Mouse (Mus musculus): ENCODE measurements around the gene Scyl2. TPM values are rescaled to one million over a fixed set of nuclear protein-coding genes. Genes with fewer than 3 reads are reported as not detected.
"Not testable (repeated sequence)": the region's sequence is repeated elsewhere in the genome, so short reads cannot be mapped to it uniquely, and the experiment has no call there.

Gene Scyl2
- polyA plus RNA-seq (2012; rRNA removed) = 13.7 and 22.2 TPM in 2 replicates

DNA sequence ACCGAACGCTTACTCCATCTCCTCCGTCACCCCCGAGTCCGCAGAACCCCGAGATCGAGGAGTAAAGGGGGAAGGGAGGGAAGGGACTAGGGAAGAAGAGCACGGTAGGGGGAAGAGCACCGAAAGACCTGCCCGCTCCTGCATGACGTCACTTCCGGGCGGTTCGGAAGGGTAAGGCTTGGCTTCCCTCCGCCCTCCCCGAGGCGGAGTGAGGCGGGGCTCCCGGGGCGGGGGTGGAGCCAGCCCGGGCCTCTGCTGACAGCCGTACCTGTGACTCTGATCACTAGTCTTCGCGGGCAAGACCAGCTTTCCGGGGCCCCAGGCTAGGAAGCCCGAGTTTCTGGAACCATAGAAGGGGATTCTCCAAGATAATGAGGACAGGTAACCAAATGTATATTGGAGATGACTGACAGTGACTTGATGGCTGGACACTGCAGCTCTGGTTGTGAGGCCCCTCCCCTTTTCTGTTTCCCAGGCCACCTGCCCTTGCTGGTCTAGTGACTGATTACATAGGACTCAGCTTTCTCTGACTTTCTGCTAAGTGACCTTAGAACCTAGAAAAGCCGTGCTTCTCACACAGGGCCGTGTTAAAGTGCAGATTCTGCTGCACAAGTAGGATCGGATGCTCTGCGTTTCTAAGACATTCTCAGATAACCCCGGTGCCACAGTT is at the start of gene Scyl2:
Gene Scyl2, minus strand, starts transcription at position 147 of the 670 bp plus-strand sequence.
- DNase-seq (ENCODE audit: low read depth, low spot score) = peak; percentile 98
- WGBS = 3% methylated on average over 31 of the region's 31 CpGs

DNA sequence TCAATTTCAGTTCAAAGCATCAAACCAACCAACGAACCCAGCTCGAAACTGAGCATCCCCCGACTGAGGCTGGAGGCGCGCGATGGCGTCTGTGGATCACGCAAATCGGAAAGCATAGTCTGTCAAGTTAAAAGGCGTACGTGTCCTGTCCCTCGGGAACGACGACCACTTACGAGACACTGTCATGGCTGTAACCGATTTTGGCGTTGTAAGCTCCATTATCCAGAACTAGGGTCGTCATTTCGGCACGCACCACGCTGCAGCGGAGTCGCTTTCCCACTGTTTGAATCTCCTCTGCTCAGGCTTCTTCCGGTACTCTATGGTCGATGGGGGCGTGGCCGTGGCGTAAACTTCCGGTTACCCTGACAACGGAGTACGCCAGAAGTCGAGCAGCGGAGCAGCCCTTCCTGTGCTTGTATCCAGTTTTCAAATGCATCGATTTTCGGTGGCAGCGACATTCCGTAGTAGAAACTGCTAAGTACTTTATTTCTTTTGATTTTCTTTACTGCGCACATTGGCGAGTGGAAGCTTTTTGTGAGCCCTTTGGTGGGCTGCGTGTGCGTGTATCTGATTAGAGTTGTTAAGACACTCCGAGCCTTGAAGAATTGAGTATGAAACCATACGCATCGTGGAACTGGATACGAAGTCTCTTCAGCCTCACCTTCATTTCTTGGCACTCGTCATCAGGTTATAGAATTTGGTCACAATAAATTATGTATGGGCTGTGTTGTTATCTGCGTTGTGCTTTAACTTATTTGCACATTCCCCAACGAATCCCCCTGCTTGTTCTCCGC is 46.1 kb upstream of the Scyl2 start, which contains the start of gene Actr6:
Gene Actr6, minus strand, starts transcription at position 295 of the 794 bp plus-strand sequence.
- peak; percentile 87 for DNase-seq (ENCODE audit: low read depth, low spot score)
- WGBS = under 1% methylated on average over 49 of the region's 49 CpGs

DNA sequence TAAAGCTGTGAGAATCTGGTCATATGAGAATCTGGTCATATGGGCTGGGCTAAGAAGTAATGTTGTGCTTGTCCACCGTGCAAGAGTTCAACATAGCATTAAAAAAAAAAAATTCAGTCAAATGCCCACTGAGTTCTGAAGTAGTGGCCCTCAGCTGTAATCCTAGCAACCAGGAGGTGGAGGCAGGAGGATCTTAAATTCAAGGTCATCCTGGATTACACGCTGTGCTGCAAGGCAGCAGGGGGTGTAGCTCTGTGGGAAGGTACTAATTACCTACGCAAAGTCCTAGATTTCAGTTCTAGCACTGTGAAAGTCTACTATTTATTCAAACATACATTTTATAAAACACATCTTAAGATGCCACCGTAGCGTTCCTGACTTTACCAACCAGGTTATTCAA is 45.3 kb upstream of the Scyl2 start:
- WGBS = 5% methylated on average over 5 of the region's 5 CpGs
- DNase-seq (ENCODE audit: low read depth, low spot score) = no peak

DNA sequence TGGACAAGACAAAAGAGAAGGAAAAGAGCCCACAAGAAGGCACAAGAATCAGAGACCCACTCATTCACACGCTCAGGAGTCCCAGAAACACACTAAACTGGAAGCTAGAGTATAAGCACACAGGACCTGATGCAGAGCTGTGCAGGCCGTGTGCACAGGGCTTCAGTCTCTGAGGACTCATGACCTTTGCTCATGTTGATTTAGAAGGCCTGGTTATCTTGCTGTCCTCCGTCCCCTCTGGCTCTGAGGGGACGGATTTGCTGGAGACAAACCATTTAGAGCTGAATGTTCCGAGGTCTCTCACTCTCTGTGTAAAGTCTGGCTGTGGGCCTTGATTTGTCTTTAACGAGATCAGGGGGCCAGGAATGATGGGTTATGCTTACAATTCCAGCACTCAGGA is 44.3 kb upstream of the Scyl2 start:
- 70% methylated on average over 6 of the region's 6 CpGs for WGBS
- no peak for DNase-seq (ENCODE audit: low read depth, low spot score)

DNA sequence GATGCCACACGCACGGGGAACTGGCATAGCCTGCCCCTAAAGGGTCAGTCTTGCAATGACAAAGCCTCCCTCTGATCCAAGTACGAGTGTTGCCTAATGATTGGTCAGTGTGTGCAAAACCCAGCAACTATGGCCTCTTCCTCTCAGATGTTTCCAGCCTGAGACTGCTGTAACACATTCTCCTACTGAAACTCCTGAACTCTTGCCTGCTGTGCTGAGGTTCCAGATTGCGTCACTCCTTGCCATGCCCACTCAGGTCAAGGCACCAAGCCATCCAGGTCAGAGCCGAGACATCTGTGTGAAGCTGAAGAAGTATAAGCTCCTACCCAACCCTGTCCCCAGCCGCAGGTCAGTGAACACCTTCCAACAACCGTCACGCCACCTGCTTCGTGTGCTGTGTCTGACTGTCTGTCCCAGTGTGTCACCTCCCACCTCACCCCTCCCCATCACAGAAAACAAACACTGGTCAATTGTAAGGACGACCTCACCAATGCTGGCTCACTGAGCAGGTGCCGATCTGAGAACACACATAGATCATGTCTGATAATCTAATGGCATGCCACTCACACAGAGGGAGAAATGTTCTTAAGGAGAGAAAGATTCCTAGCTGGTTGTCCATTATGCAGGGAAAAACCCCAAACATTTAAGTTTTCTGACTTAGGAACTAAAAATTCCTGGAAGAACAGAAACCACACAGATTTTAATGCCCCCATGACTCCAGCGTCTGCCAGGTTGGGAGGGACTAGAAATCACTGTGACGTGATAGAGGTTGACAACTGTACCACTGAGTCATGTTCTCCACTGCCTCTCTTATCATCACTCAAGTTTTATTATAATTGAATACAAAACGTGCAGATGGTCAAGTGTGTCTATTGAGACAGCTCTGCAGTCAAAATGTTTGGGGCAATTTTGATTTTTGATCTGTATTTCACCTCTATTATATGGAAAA is 36.4 kb upstream of the Scyl2 start:
- DNase-seq (ENCODE audit: low read depth, low spot score) = no peak
- WGBS = 86% methylated on average over 14 of the region's 14 CpGs

DNA sequence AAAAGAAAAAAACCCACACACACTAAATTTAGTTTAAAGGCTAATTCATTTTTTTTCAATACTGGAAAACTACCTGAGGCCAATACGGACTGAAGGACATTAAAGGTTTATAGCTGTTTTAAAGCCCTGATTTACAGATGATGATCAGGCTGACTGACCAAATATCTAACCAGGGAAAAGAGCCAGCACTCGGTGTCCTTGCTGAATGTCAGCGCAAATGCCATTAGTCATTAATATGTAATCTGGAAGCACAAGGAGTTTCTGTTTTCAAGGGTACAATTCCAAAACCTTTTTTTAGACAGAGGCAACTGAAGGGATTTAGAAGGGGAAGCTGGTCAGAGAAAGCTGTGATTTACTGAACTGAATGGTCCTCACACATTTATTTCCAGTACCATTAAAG is 34.7 kb upstream of the Scyl2 start:
- 83% methylated on average over 3 of the region's 3 CpGs for WGBS
- DNase-seq (ENCODE audit: low read depth, low spot score) = no peak

DNA sequence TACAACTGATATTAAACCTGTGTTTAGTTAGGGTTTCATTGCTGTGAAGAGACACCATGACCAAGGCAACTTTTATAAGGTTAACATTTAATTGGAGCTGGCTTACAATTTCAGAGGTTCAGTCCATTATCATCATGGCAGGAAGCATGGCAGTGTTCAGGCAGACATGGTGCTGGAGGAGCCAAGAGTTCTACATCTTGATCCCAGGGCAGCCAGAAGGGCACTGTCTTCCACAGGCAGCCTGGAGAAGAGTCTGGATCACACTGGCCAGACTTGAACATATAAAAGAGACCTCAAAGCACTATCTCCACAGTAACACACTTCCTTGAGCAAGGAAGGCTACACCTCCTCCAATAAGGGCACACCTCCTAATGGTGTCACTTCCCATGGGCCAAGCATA is 34.2 kb upstream of the Scyl2 start:
- no peak for DNase-seq (ENCODE audit: low read depth, low spot score)

DNA sequence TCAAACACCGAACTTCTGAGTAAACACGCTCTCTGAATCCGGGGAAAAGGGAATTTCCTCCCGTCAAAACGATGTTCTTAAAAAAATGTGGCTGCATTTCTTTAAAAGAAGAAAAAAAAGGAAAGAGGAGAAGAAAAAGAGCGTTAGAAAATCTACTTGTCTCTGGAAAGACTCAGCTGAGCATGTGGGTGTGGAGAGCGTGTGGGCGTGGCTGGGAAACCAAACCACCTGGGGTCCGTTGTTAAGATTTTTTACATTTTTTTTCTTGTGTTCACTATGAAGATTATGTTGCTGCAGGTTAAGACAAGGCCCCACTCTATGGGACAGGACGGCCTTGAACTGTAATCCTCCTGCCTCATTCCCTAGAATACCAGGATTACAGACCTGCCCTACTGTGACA is 28.8 kb upstream of the Scyl2 start:
- 71% methylated on average over 10 of the region's 10 CpGs for WGBS
- DNase-seq (ENCODE audit: low read depth, low spot score) = no peak

DNA sequence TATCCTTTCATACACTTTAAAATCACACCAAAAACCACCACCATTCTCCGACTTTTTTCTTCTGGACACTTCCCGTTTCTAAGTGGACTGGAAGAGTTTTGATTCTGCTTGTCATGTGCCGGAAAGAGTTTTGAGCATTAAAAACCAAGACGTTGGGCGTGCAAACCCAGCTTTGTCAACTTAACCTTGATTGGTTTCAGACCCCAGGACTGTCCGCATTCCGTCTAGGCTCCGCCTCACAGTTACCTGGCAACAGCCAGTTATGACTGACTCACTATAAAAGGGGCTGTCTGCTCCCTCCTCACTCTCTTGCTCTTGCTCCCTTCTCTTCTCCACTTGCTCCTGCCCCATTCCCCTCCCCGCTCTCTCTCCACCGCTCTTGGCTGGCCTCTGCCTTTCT is 22.6 kb upstream of the Scyl2 start:
- 20% methylated on average over 10 of the region's 10 CpGs for WGBS
- no peak for DNase-seq (ENCODE audit: low read depth, low spot score)

DNA sequence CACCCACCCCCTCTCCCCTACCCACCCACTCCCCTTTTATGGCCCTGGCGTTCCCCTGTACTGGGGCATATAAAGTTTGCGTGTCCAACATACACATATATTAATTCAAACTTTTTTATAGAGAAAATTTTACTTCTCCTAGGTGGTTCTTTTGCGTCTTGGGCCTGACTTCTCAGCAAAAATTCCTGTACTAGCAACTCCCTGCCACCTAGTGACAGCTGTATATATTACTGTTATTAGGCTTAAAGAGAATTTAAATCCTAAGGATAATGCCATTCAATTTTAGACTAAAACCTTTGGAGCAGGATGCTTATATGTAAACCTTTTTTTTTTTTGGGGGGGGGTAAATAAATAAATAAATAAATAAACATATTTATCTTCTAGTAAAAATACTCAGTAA is 21.3 kb upstream of the Scyl2 start:
- WGBS = 75% methylated on average over 3 of the region's 3 CpGs
- no peak for DNase-seq (ENCODE audit: low read depth, low spot score)

DNA sequence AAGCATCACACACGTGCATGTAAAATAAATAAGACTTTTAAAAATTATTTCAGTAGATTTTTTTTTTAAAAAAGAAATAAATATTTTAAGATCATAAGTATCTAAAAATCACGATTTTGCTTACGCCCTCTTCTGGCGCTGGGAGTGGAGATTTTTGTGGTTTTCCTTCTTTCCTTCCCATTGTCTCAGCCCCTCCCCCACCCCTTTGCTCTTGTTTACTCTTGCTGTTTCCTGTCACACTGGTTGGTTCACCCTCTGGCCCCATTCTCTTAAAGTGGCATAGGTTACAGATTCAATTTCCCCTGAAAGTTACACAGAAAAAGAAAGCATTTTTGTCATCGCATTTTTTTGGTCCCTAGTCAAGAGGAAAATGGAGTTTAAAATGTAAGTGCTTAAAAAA is 17.0 kb upstream of the Scyl2 start:
- DNase-seq (ENCODE audit: low read depth, low spot score) = peak; percentile 21
- 28% methylated on average over 5 of the region's 5 CpGs for WGBS

DNA sequence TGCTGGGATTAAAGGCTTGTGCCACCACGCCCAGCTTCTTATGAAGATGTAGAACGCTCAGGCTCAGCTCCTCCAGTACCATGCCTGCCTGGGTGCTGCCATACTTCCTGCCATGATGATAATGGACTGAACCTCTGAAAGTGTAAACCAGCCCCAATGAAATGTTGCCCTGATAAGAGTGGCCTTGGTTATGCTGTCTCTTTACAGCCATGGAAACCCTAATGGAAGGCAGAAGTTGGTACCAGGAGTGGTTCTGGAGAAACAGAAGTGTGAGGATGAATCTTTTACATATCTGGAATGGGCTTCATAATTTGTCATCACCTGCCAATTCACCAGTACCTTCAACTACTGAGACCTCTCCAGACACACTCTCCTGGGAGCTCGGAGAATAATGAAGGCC is 11.9 kb upstream of the Scyl2 start:
- 91% methylated on average over 3 of the region's 3 CpGs for WGBS
- DNase-seq (ENCODE audit: low read depth, low spot score) = no peak

DNA sequence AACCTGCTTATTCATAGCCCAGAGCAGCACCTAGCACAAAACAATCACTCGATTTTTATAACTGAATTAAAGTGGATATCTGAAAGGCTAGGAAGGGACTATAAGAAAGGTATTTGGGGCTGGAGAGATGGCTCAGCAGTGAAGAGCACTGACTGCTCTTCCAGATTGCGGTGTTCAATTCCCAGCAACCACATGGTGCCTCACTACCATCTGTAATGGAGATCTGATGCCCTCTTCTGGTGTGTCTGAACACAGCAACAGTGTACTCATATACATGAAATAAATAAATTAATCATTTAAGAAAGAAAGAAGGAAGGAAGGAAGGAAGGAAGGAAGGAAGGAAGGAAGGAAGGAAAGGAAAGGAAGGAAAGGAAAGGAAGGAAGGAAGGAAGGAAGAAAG is 10.2 kb upstream of the Scyl2 start:
- 60% methylated on average over 2 of the region's 2 CpGs for WGBS
- not testable (repeated sequence) for DNase-seq (ENCODE audit: low read depth, low spot score)

DNA sequence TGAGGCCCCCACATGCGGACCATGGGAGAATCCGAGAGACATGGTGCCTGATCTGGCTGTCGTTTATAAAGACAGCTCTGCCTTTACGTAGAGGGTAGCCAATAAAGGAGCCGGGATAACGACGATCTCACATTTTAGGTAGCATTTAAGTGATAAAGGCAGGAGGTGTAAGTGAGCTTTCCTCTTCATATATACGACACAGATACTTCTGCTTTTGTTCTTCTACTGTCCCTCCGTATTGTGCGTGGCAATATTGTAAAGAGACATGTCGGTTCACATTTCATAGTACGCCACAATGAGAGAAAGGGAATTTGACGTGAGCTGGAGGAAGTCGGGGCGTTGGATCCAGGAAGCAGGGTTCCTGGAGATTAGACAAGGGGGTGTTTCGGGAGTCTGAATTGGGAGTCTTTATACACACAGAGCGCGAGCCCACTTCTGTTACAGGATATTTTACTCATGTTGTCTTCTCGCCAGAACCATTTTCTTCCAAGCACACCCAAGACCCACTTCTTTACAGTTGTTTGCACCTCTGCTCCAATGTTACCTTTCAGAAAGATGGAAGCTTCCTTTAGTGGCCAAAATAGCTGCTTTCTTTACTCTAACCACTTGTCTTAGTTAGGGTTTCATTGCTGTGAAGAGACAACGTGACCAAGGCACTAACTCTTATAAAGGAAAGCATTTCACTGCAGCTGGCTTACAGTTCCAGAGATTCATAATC is 9.3 kb upstream of the Scyl2 start:
- no peak for DNase-seq (ENCODE audit: low read depth, low spot score)
- WGBS = 79% methylated on average over 20 of the region's 20 CpGs

DNA sequence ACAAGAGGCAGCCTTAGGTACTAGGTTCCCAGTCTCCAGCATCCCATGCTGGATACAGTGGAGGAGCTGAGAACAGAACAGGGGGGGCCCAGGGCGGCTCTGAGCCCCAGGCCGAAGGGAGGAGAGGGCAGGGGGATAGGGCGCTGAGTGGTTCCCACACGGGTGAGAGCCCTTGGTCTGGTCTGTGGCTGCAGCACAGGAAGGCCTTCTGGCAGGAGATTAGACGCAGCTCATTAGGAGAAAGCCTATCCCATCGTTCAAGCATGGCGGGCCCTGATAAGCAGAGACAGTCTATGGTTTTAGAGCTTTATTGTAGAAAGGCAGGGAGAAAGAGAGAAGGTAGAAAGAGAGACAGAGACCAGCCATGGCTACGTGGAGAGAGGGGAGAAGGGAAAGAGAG is 3.9 kb upstream of the Scyl2 start:
- 76% methylated on average over 8 of the region's 8 CpGs for WGBS
- DNase-seq (ENCODE audit: low read depth, low spot score) = no peak

DNA sequence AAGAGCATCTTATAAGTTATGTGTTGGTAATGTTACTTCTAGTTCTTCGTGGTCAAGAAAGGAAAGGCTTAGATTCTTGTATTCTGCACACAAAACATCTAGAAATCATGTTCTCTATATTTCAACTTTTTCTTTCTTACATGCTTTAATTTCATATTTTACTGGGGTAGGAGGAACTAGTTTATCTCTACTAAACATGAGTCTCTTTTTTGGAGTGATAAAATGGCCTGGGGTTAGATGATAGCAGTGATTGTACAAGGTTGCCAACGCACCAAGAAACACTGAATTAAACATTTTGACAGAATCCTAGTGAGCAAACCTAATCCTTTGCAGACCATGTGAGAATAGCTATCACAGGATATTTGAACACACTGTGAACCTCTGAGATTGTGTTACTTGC is 1.4 kb upstream of the Scyl2 start:
- no peak for DNase-seq (ENCODE audit: low read depth, low spot score)
- 70% methylated on average over 2 of the region's 2 CpGs for WGBS

DNA sequence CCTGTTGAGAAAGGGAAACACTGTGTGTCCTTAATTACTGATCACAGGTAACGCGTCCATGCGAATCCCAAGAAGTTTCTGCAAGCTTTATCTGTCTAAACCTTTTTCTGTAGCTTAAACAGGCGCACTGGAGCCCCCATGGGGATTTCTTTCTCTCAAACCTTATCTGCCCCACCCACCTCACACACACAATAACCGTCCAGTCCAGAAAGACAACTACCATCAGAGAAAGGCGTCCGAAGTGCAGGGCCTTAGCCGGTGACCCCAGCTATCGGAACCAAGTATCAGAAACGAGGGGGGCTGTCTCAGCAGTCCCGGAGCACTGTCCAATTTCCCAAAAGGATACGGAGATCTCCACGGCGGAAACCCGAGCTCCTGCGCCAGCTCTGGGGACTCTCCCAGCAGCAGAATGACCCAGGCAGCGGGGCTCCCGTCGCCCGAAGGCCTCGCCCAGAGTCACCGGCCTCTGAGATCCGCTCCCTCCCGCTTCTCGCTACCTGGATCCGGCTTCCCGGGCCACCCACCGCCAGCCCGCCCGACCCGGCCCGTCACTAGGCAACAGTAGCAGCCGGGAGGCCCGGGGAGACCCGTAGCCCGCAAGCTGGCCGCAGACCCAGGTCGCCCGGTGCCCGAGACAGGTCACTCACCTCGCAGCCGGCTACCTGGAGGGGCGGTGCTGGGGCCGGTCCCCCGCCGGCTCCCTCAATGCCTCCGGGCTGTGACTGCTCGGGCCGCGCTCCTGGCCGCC is 520 bp downstream of the Scyl2 start:
- DNase-seq (ENCODE audit: low read depth, low spot score) = no peak
- under 1% methylated on average over 50 of the region's 51 CpGs for WGBS

DNA sequence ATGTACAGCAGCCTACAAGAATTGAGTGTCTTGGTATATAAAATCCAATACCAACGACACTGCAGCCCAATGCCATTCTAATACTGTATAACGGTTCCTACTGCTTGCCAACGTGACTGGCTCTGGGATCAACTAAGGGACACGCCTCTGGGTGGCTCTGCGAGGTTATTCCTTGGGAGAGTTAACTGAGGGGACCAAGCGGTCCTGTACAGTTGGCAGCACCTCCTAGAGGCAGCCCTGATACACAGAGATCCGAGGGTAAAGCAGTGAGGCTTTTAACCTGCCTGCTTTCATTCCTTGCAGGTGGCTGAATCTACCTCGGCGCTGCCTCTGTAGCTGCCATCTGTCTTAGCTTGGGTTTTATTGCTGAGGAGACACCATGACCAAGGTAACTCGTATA is 3.1 kb downstream of the Scyl2 start:
- WGBS = 58% methylated on average over 10 of the region's 10 CpGs
- no peak for DNase-seq (ENCODE audit: low read depth, low spot score)

DNA sequence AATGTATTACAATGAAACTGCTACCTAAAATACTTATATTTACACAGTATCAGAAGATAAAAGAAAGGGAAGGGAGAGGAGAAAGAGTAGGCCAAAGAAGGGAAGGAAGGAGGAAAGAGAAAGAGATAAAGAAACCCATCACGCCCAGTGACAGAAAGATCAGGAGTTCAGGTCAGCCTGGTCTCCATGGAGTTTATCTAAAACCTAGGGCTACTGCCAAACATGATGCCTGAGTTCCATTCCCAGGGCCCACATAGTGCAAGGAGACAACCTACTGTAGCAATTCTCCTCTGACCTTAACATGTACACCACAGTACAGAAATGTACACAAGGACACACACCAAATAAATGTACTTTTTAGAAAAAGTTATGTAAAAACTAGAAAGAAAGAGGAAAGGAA is 3.9 kb downstream of the Scyl2 start:
- no peak for DNase-seq (ENCODE audit: low read depth, low spot score)
- WGBS = 80% methylated on average over 1 of the region's 1 CpGs
